Mouse (Mus musculus) skeletal muscle tissue, postnatal 0 days (tissue): ENCODE measurements around the gene Dync1li2. TPM values are rescaled to one million over a fixed set of nuclear protein-coding genes. Genes with fewer than 3 reads are reported as not detected.

ENCODE experiments used
- polyA plus RNA-seq: library from polyadenylated mRNA; unstranded; fragments of >200 nt; fragmentation: Nextera tagmentation; extraction: Ambion mirVana; gene quantifications from 2 replicates; pipeline ENCODE4 v1.2.1, GENCODE M21; 2015

The Dync1li2 gene
- polyA plus RNA-seq, result 42.8 and 43.2 TPM in 2 replicates

GRCm38 (mm10) chr8:104442299-104443124 lies at the start of gene Dync1li2:
Gene Dync1li2, minus strand, starts transcription at chr8:104443047.

GRCm38 (mm10) chr8:104395703-104396357 lies 47.0 kb downstream of the Dync1li2 start, which contains the start of gene Cmtm4:
Gene Cmtm4, minus strand, starts transcription at chr8:104395807.

Other genes starting within 250 kb of the Dync1li2 start
- 7.9 and 10.5 TPM in 2 replicates for gene Tk2, start 194.5 kb downstream of the Dync1li2 start, polyA plus RNA-seq
- 14.6 and 17.5 TPM in 2 replicates for gene Cklf, start 192.2 kb downstream of the Dync1li2 start, polyA plus RNA-seq
- gene Cmtm2a, start 149.9 kb downstream of the Dync1li2 start, polyA plus RNA-seq, result not detected in 2 replicates
- not detected in 2 replicates for gene Gm45711, start 133.0 kb downstream of the Dync1li2 start, polyA plus RNA-seq
- not detected in 2 replicates for gene Cmtm1, start 132.9 kb downstream of the Dync1li2 start, polyA plus RNA-seq
- not detected in 2 replicates for gene Gm11020, start 121.5 kb downstream of the Dync1li2 start, polyA plus RNA-seq
- not detected in 2 replicates for gene Cmtm2b, start 120.8 kb downstream of the Dync1li2 start, polyA plus RNA-seq
- gene Cmtm3, start 103.6 kb downstream of the Dync1li2 start, polyA plus RNA-seq, result 78.2 and 93.7 TPM in 2 replicates
- 0.90 and 1.1 TPM in 2 replicates for gene Cmtm4, start 47.2 kb downstream of the Dync1li2 start, polyA plus RNA-seq
- 0.38 and 0.42 TPM in 2 replicates for gene Terb1, start 66.9 kb upstream of the Dync1li2 start, polyA plus RNA-seq
- 60.7 and 62.2 TPM in 2 replicates for gene Nae1, start 91.6 kb upstream of the Dync1li2 start, polyA plus RNA-seq
- 1.1 and 1.4 TPM in 2 replicates for gene Car7, start 91.6 kb upstream of the Dync1li2 start, polyA plus RNA-seq
- 5.3 and 5.4 TPM in 2 replicates for gene Pdp2, start 148.4 kb upstream of the Dync1li2 start, polyA plus RNA-seq
- gene Cdh16, start 181.3 kb upstream of the Dync1li2 start, polyA plus RNA-seq, result 8.1 and 8.4 TPM in 2 replicates
- gene Rrad, start 188.3 kb upstream of the Dync1li2 start, polyA plus RNA-seq, result 91.8 and 103 TPM in 2 replicates
- 119 and 126 TPM in 2 replicates for gene Ciao2b, start 198.9 kb upstream of the Dync1li2 start, polyA plus RNA-seq